Mouse (Mus musculus) CH12.LX (cell line): ENCODE data around the gene Pkmyt1. TPM values are rescaled to one million over a fixed set of nuclear protein-coding genes. Genes with fewer than 3 reads are reported as not detected.
A peak's percentile ranks its signal among the peaks of the same experiment; 100 is the strongest.
"Not testable (repeated sequence)": the region's sequence is repeated elsewhere in the genome, so short reads cannot be mapped to it uniquely, and the experiment has no call there.

Experiments used
- DNase-seq: peaks from one replicate; pipeline ENCODE4 v3.0.0-alpha.2; 2013; ENCODE audit errors: extremely low read depth
- H3K27ac ChIP-seq: 2 replicates; pipeline ENCODE4 v1.5.1; 2012; ENCODE audit warnings: low read depth, mild to moderate bottlenecking, control low read depth, moderate library complexity; ENCODE audit not compliant: insufficient read depth
- H3K27me3 ChIP-seq: replicated peaks from 2 replicates; pipeline ENCODE3; 2012; ENCODE audit warnings: inconsistent platforms
- H3K36me3 ChIP-seq, 2 experiments: replicated peaks in 1 of 2; 2 replicates each; pipeline versions ENCODE3 to v1.6.1; 2012; ENCODE audit warnings: inconsistent platforms in 1 of 2, low read length in 1 of 2, mild to moderate bottlenecking in 1 of 2, mixed read lengths in 1 of 2, moderate library complexity in 1 of 2; ENCODE audit not compliant: control insufficient read depth in 1 of 2, insufficient read depth in 1 of 2
- H3K4me1 ChIP-seq, 2 experiments: 2 replicates each; pipeline ENCODE4 v1.6.1; 2012; ENCODE audit warnings: inconsistent platforms in 1 of 2, moderate library complexity in 1 of 2; ENCODE audit not compliant: insufficient read depth in 2 of 2, control insufficient read depth in 1 of 2
- H3K4me2 ChIP-seq: 2 replicates; pipeline ENCODE4 v1.6.1; 2012; ENCODE audit warnings: low read depth, mild to moderate bottlenecking, control low read depth; ENCODE audit not compliant: poor library complexity, insufficient read depth, severe bottlenecking
- H3K4me3 ChIP-seq, 3 experiments: fragments of 150-350 bp in 1 of 3; sonication (generic) in 1 of 3; replicated peaks in 1 of 3; 2 replicates each; pipeline versions ENCODE3 to v1.5.1; 2011 to 2012; ENCODE audit warnings: low read depth in 2 of 3, low read length in 2 of 3, mild to moderate bottlenecking in 2 of 3, moderate library complexity in 2 of 3, control low read depth in 1 of 3, improper control_type of control experiment in 1 of 3, inconsistent platforms in 1 of 3, mixed read lengths in 1 of 3; ENCODE audit not compliant: poor library complexity in 1 of 3
- H3K79me2 ChIP-seq: replicated peaks from 2 replicates; pipeline ENCODE4 v1.6.1; 2012; ENCODE audit warnings: mild to moderate bottlenecking, moderate library complexity; ENCODE audit not compliant: control insufficient read depth, poor library complexity, insufficient read depth, severe bottlenecking; ENCODE audit errors: extremely low read depth
- H3K9ac ChIP-seq: 2 replicates; pipeline ENCODE4 v1.6.1; 2012; ENCODE audit warnings: low read depth, mild to moderate bottlenecking, control low read depth, moderate library complexity; ENCODE audit not compliant: insufficient read depth
- H3K9me3 ChIP-seq: replicated peaks from 2 replicates; pipeline ENCODE3; 2012; ENCODE audit warnings: low read length, inconsistent platforms, mixed read lengths
- BHLHE40 ChIP-seq: IDR thresholded peaks from 2 replicates; pipeline ENCODE4 v1.6.1; 2011; ENCODE audit warnings: mild to moderate bottlenecking, low read depth, low read length, improper control_type of control experiment
- CHD1 ChIP-seq: IDR thresholded peaks from 2 replicates; pipeline ENCODE4 v1.6.1; 2012; ENCODE audit warnings: low read depth, low read length, improper control_type of control experiment, inconsistent platforms
- CHD2 ChIP-seq: IDR thresholded peaks from 2 replicates; pipeline ENCODE4 v1.6.1; 2011; ENCODE audit warnings: low read length, improper control_type of control experiment
- CTCF ChIP-seq, 2 experiments: IDR thresholded peaks in 1 of 2; conservative IDR thresholded peaks in 1 of 2; 2 replicates each; pipeline ENCODE4 v1.5.1; 2011 to 2012; ENCODE audit warnings: low read depth in 2 of 2, low read length in 2 of 2, improper control_type of control experiment in 1 of 2, inconsistent platforms in 1 of 2, mild to moderate bottlenecking in 1 of 2, moderate library complexity in 1 of 2
- E2F4 ChIP-seq: IDR thresholded peaks from 2 replicates; pipeline ENCODE4 v1.6.1; 2011; ENCODE audit warnings: low read depth, low read length, improper control_type of control experiment; ENCODE audit not compliant: insufficient replicate concordance
- ELF1 ChIP-seq: IDR thresholded peaks from 2 replicates; pipeline ENCODE4 v1.6.1; 2014; ENCODE audit warnings: low read depth, mild to moderate bottlenecking, inconsistent platforms, low read length, improper control_type of control experiment
- EP300 ChIP-seq: IDR thresholded peaks from 2 replicates; pipeline ENCODE4 v1.6.1; 2011; ENCODE audit warnings: low read length, improper control_type of control experiment
- GABPA ChIP-seq: IDR thresholded peaks from 2 replicates; pipeline ENCODE4 v1.6.1; 2012; ENCODE audit warnings: low read depth, low read length, improper control_type of control experiment, inconsistent platforms; ENCODE audit not compliant: insufficient replicate concordance
- HCFC1 ChIP-seq: IDR thresholded peaks from 2 replicates; pipeline ENCODE4 v1.6.1; 2012; ENCODE audit warnings: low read depth, mild to moderate bottlenecking, inconsistent platforms, low read length, improper control_type of control experiment
- IRF4 ChIP-seq: IDR thresholded peaks from 2 replicates; pipeline ENCODE4 v1.6.1; 2014; ENCODE audit warnings: low read depth, mild to moderate bottlenecking, inconsistent platforms, low read length, improper control_type of control experiment
- KAT2A ChIP-seq: IDR thresholded peaks from 2 replicates; pipeline ENCODE4 v1.6.1; 2012; ENCODE audit warnings: low read length, improper control_type of control experiment, inconsistent platforms; ENCODE audit not compliant: insufficient replicate concordance
- MAZ ChIP-seq: IDR thresholded peaks from 2 replicates; pipeline ENCODE4 v1.6.1; 2012; ENCODE audit warnings: low read depth, mild to moderate bottlenecking, inconsistent platforms, low read length, improper control_type of control experiment, moderate library complexity
- MEF2A ChIP-seq: IDR thresholded peaks from 2 replicates; pipeline ENCODE4 v1.6.1; 2014; ENCODE audit warnings: low read depth, mild to moderate bottlenecking, inconsistent platforms, low read length, improper control_type of control experiment, borderline replicate concordance
- MXI1 ChIP-seq: IDR thresholded peaks from 2 replicates; pipeline ENCODE4 v1.6.1; 2011; ENCODE audit warnings: mild to moderate bottlenecking, low read depth, low read length, improper control_type of control experiment
- MYC ChIP-seq: IDR thresholded peaks from 2 replicates; pipeline ENCODE4 v1.6.1; 2011; ENCODE audit warnings: low read depth, mild to moderate bottlenecking, improper control_type of control experiment, low read length
- NELFE ChIP-seq: IDR thresholded peaks from 2 replicates; pipeline ENCODE4 v1.6.1; 2011; ENCODE audit warnings: low read depth, low read length, improper control_type of control experiment
- NRF1 ChIP-seq: IDR thresholded peaks from 2 replicates; pipeline ENCODE4 v1.6.1; 2014; ENCODE audit warnings: low read depth, mild to moderate bottlenecking, inconsistent platforms, low read length, improper control_type of control experiment, moderate library complexity
- POLR2A ChIP-seq: IDR thresholded peaks from 2 replicates; pipeline ENCODE4 v1.6.1; 2011; ENCODE audit warnings: low read depth, mild to moderate bottlenecking, improper control_type of control experiment, low read length
- RCOR1 ChIP-seq: conservative IDR thresholded peaks from 2 replicates; pipeline ENCODE4 v1.6.1; 2012; ENCODE audit warnings: low read depth, mild to moderate bottlenecking, inconsistent platforms, low read length, improper control_type of control experiment
- SIN3A ChIP-seq: IDR thresholded peaks from 2 replicates; pipeline ENCODE4 v1.6.1; 2012; ENCODE audit warnings: low read length, improper control_type of control experiment, inconsistent platforms
- TBP ChIP-seq: conservative IDR thresholded peaks from 2 replicates; pipeline ENCODE4 v1.6.1; 2011; ENCODE audit warnings: low read depth, low read length, improper control_type of control experiment
- TCF12 ChIP-seq: IDR thresholded peaks from 2 replicates; pipeline ENCODE4 v1.6.1; 2014; ENCODE audit warnings: low read depth, mild to moderate bottlenecking, inconsistent platforms, low read length, improper control_type of control experiment
- USF1 ChIP-seq: IDR thresholded peaks from 2 replicates; pipeline ENCODE4 v1.6.1; 2014; ENCODE audit warnings: low read depth, mild to moderate bottlenecking, inconsistent platforms, low read length, improper control_type of control experiment
- ZMIZ1 ChIP-seq: IDR thresholded peaks from 2 replicates; pipeline ENCODE4 v1.6.1; 2012; ENCODE audit warnings: low read depth, mild to moderate bottlenecking, inconsistent platforms, low read length, improper control_type of control experiment
- dilution Hi-C: fragments of 300-500 bp; cut with MboI; formaldehyde crosslinking; loops from 2 replicates; pipeline ENCODE4 v1.14.3; 2020; ENCODE audit warnings: low sequenced_read_pairs; ENCODE audit not compliant: extremely low pct_unique_long_range_greater_than_20kb, extremely low pct_ligation_motif_present
- in situ Hi-C: fragments of 300-500 bp; cut with MboI; formaldehyde crosslinking; loops from 3 replicates; pipeline ENCODE4 v1.14.3; 2019; ENCODE audit warnings: low sequenced_read_pairs, low pct_ligation_motif_present, low pct_unique_long_range_greater_than_20kb, mixed read lengths
- polyA plus RNA-seq: library from polyadenylated mRNA; unstranded; fragments of >175 nt; gene quantifications from 2 replicates; pipeline ENCODE4 v1.2.1, GENCODE M21; 2012; ENCODE audit warnings: low read depth; ENCODE audit not compliant: insufficient read length
- total RNA-seq, 2 experiments: library from RNA; depleted of rRNA; stranded (reverse); fragments of 300-350 nt in 1 of 2; fragments of >200 nt in 1 of 2; gene quantifications; 2 replicates each; pipeline ENCODE4 v1.2.3; 2012 to 2014

The Pkmyt1 gene
- total and polyA plus RNA-seq, 3 experiments = 12.6 to 37.0 (median 25.4) TPM

GRCm38 (mm10) chr17:23770896-23771283 is 44.8 kb downstream of the Pkmyt1 start:
- Histone ChIP-seq H3K27me3 (no peaks in the 10 kb centered on the region), H3K36me3 (peaks cover 0 to 12% of the 10 kb centered on the region in 2 experiments), H3K27ac (0 out of 2 replicates have a peak overlapping the region, but pooled peaks have one; percentile 0), H3K4me3 (peak overlapping the region; percentile 75 to 86 (median 86)), H3K4me2 (peak overlapping the region; percentile 76), H3K79me2 (0 out of 2 replicates have a peak, but pooled peaks cover 4% of the 10 kb centered on the region), H3K4me1 (peaks cover 4 to 25% of the 10 kb centered on the region in 2 experiments; a peak in 3 of 4 replicates), H3K9ac (peak overlapping the region; percentile 94), H3K9me3 (no peaks in the 10 kb centered on the region)
- DNase-seq = no peak
- TF ChIP-seq EP300 (0 out of 2 replicates have a peak, but pooled peaks have one; percentile 18), USF1 (no peak), MYC (no peak)
- in situ Hi-C loops (loop anchor here (5.0 to 10.0 kb wide), 2 partner anchors 36 to 194 kb away; no protein-coding TSS in a partner anchor), dilution Hi-C loops (no loop called here)

- TF ChIP-seq MEF2A (peak; percentile 69; the same call in 1 of the 2 replicates), HCFC1 (peak; percentile 86), MAZ (peak; percentile 55; the same call in 1 of the 2 replicates), TCF12 (peak; percentile 81), ZMIZ1 (peak; percentile 45; the same call in 1 of the 2 replicates), TBP (peak; percentile 74), IRF4 (peak; percentile 62), NELFE (no peak; the same call in 1 of the 2 replicates), POLR2A (peak; percentile 74), USF1 (no peak), E2F4 (peak; percentile 81; the same call in 1 of the 2 replicates), CHD2 (peak; percentile 93), GABPA (no peak), MXI1 (peak; percentile 80), NRF1 (peak; percentile 96), RCOR1 (peak; percentile 98), KAT2A (peak; percentile 69; the same call in 1 of the 2 replicates), CTCF (conservative IDR thresholded peaks at IDR 0.05 in 1 of 2, IDR thresholded peaks at IDR 0.05 in 1 of 2; ENCODE audit: low read depth in 2 of 2, low read length in 2 of 2) (no peak), BHLHE40 (peak; percentile 17; the same call in 1 of the 2 replicates), ELF1 (peak; percentile 99), CHD1 (no peak), SIN3A (peak; percentile 99)
- TF ChIP-seq, all 38 proteins: peak for 17
- in situ Hi-C loops (loop anchor here (5.0 to 10.0 kb wide), 2 partner anchors 36 to 193 kb away; no protein-coding TSS in a partner anchor), dilution Hi-C loops (no loop called here)
- H3K27me3 ChIP-seq = no peaks in the 10 kb centered on the region
- H3K4me2 ChIP-seq = peak within 1 kb of the TSS; percentile 84
- peak within 1 kb of the TSS; percentile 75 to 86 (median 86) for H3K4me3 ChIP-seq
- H3K36me3 ChIP-seq = peaks cover 0 to 12% of the 10 kb centered on the region in 2 experiments
- H3K4me1 ChIP-seq = peaks cover 4 to 23% of the 10 kb centered on the region in 2 experiments; a peak in 3 of 4 replicates
- H3K27ac ChIP-seq = 0 out of 2 replicates have a peak within 1 kb of the TSS, but pooled peaks have one; percentile 0
- no peaks in the 10 kb centered on the region for H3K9me3 ChIP-seq
- peak within 1 kb of the TSS; percentile 94 for H3K9ac ChIP-seq
- peak; percentile 99 for DNase-seq
- H3K79me2 ChIP-seq = 0 out of 2 replicates have a peak, but pooled peaks cover 4% of the 10 kb centered on the region
Observed at GRCm38 (mm10) chr17:23771284-23772218, 45.4 kb downstream of the Pkmyt1 start, which contains the start of gene Flywch1. Flywch1 (minus strand) TSS chr17:23771602.

GRCm38 (mm10) chr17:23772219-23772556 is 46.1 kb downstream of the Pkmyt1 start:
- H3K36me3 ChIP-seq = peaks cover 0 to 10% of the 10 kb centered on the region in 2 experiments
- 0 out of 2 replicates have a peak overlapping the region, but pooled peaks have one; percentile 23 for H3K9ac ChIP-seq
- H3K4me1 ChIP-seq = peaks cover 4 to 23% of the 10 kb centered on the region in 2 experiments; a peak in 3 of 4 replicates
- H3K4me3 ChIP-seq, H3K27ac ChIP-seq, H3K27me3 ChIP-seq, H3K9me3 ChIP-seq, H3K79me2 ChIP-seq, dilution Hi-C loops, DNase-seq: not testable (repeated sequence)
- in situ Hi-C loops = loop anchor here (5.0 to 10.0 kb wide), 2 partner anchors 35 to 193 kb away; no protein-coding TSS in a partner anchor
- peak overlapping the region; percentile 84; the same call in 1 of the 2 replicates for H3K4me2 ChIP-seq
